Mouse (Mus musculus) MEL (cell line): ENCODE data around the gene Dtx3. TPM values are rescaled to one million over a fixed set of nuclear protein-coding genes. Genes with fewer than 3 reads are reported as not detected.
A peak's percentile ranks its signal among the peaks of the same experiment; 100 is the strongest.

Experiments used
- DNase-seq: peaks from one replicate; pipeline ENCODE4 v3.0.0; 2011; ENCODE audit warnings: low read depth, low spot score
- H3K27ac ChIP-seq: 2 replicates; pipeline ENCODE4 v1.5.1; 2012; ENCODE audit warnings: low read depth, mild to moderate bottlenecking, control low read depth, low read length, moderate library complexity; ENCODE audit not compliant: control insufficient read depth
- H3K27me3 ChIP-seq, 2 experiments: fragments of 150-350 bp in 1 of 2; sonication (generic) in 1 of 2; 2 replicates each; pipeline ENCODE4 v1.6.1; 2012; ENCODE audit warnings: low read length in 2 of 2, mild to moderate bottlenecking in 2 of 2, improper control_type of control experiment in 1 of 2, moderate library complexity in 1 of 2; ENCODE audit not compliant: insufficient read depth in 2 of 2, control insufficient read depth in 1 of 2
- H3K36me3 ChIP-seq, 2 experiments: 2 replicates each; pipeline ENCODE4 v1.6.1; 2012 to 2014; ENCODE audit warnings: low read length in 2 of 2, improper control_type of control experiment in 1 of 2, inconsistent platforms in 1 of 2, mild to moderate bottlenecking in 1 of 2; ENCODE audit not compliant: insufficient read depth in 2 of 2, control insufficient read depth in 1 of 2
- H3K4me1 ChIP-seq, 2 experiments: fragments of 150-350 bp in 1 of 2; sonication (generic) in 1 of 2; 2 replicates each; pipeline ENCODE4 v1.6.1; 2012; ENCODE audit warnings: low read length in 2 of 2, improper control_type of control experiment in 1 of 2, mild to moderate bottlenecking in 1 of 2; ENCODE audit not compliant: insufficient read depth in 2 of 2, control insufficient read depth in 1 of 2
- H3K4me3 ChIP-seq, 2 experiments: fragments of 150-350 bp in 1 of 2; sonication (generic) in 1 of 2; 2 replicates each; pipeline ENCODE4 v1.5.1; 2012; ENCODE audit warnings: low read depth in 2 of 2, low read length in 2 of 2, mild to moderate bottlenecking in 2 of 2, moderate library complexity in 2 of 2, control low read depth in 1 of 2, improper control_type of control experiment in 1 of 2; ENCODE audit not compliant: control insufficient read depth in 1 of 2, insufficient read depth in 1 of 2
- H3K79me2 ChIP-seq: 2 replicates; pipeline ENCODE4 v1.6.1; 2012; ENCODE audit warnings: mild to moderate bottlenecking, low read length, moderate library complexity; ENCODE audit not compliant: control insufficient read depth, poor library complexity, insufficient read depth
- H3K9ac ChIP-seq: 2 replicates; pipeline ENCODE4 v1.6.1; 2012; ENCODE audit warnings: low read depth, mild to moderate bottlenecking, control low read depth, low read length, moderate library complexity; ENCODE audit not compliant: control insufficient read depth, poor library complexity, severe bottlenecking
- H3K9me3 ChIP-seq: fragments of 150-350 bp; sonication (generic); replicated peaks from 2 replicates; pipeline ENCODE4 v1.6.1; 2012; ENCODE audit warnings: mild to moderate bottlenecking, low read length, improper control_type of control experiment, moderate library complexity; ENCODE audit not compliant: insufficient read depth
- CHD1 ChIP-seq: IDR thresholded peaks from 2 replicates; pipeline ENCODE4 v1.6.1; 2012; ENCODE audit warnings: low read depth, mild to moderate bottlenecking, inconsistent platforms, low read length, improper control_type of control experiment
- CHD2 ChIP-seq: IDR thresholded peaks from 2 replicates; pipeline ENCODE4 v1.6.1; 2011; ENCODE audit warnings: low read length, improper control_type of control experiment
- CTCF ChIP-seq, 3 experiments: IDR thresholded peaks in 2 of 3; conservative IDR thresholded peaks in 1 of 3; 2 replicates each; pipeline ENCODE4 v1.5.1; 2011 to 2012; ENCODE audit warnings: low read length in 3 of 3, low read depth in 2 of 3, mild to moderate bottlenecking in 2 of 3, improper control_type of control experiment in 1 of 3, inconsistent platforms in 1 of 3, mixed read lengths in 1 of 3, moderate library complexity in 1 of 3; ENCODE audit not compliant: control insufficient read depth in 1 of 3, insufficient read depth in 1 of 3, poor library complexity in 1 of 3, severe bottlenecking in 1 of 3
- ETS1 ChIP-seq: IDR thresholded peaks from 2 replicates; pipeline ENCODE4 v1.6.1; 2012; ENCODE audit warnings: low read depth, mild to moderate bottlenecking, inconsistent platforms, low read length, improper control_type of control experiment, moderate library complexity
- GATA1 ChIP-seq: IDR thresholded peaks from 2 replicates; pipeline ENCODE4 v1.6.1; 2011; ENCODE audit warnings: low read depth, low read length, improper control_type of control experiment
- HCFC1 ChIP-seq: IDR thresholded peaks from 2 replicates; pipeline ENCODE4 v1.6.1; 2012; ENCODE audit warnings: low read depth, mild to moderate bottlenecking, inconsistent platforms, low read length, improper control_type of control experiment, moderate library complexity
- MAFK ChIP-seq: IDR thresholded peaks from 2 replicates; pipeline ENCODE4 v1.6.1; 2011; ENCODE audit warnings: low read depth, mild to moderate bottlenecking, low read length, improper control_type of control experiment, borderline replicate concordance
- MAZ ChIP-seq: IDR thresholded peaks from 2 replicates; pipeline ENCODE4 v1.6.1; 2012; ENCODE audit warnings: low read depth, mild to moderate bottlenecking, inconsistent platforms, low read length, improper control_type of control experiment
- MYB ChIP-seq: IDR thresholded peaks from 2 replicates; pipeline ENCODE4 v1.6.1; 2011; ENCODE audit warnings: mild to moderate bottlenecking, low read depth, low read length, improper control_type of control experiment
- MYC ChIP-seq: IDR thresholded peaks from 2 replicates; pipeline ENCODE4 v1.6.1; 2011; ENCODE audit warnings: low read depth, mild to moderate bottlenecking, low read length, improper control_type of control experiment, moderate library complexity
- POLR2A ChIP-seq, 2 experiments: IDR thresholded peaks; 2 replicates each; pipeline ENCODE4 v1.6.1; 2011 to 2012; ENCODE audit warnings: low read length in 2 of 2, mild to moderate bottlenecking in 2 of 2, control low read depth in 1 of 2, improper control_type of control experiment in 1 of 2, low read depth in 1 of 2, moderate library complexity in 1 of 2; ENCODE audit not compliant: control insufficient read depth in 1 of 2, insufficient read depth in 1 of 2, poor library complexity in 1 of 2
- POLR2AphosphoS5 ChIP-seq: IDR thresholded peaks from 2 replicates; pipeline ENCODE4 v1.6.1; 2012; ENCODE audit warnings: low read depth, borderline replicate concordance, mild to moderate bottlenecking, inconsistent platforms, low read length, moderate library complexity, mixed read lengths
- RAD21 ChIP-seq: IDR thresholded peaks from 2 replicates; pipeline ENCODE4 v1.6.1; 2011; ENCODE audit warnings: mild to moderate bottlenecking, low read depth, low read length, improper control_type of control experiment
- SIN3A ChIP-seq: IDR thresholded peaks from 2 replicates; pipeline ENCODE4 v1.6.1; 2012; ENCODE audit warnings: low read length, improper control_type of control experiment, inconsistent platforms
- TBP ChIP-seq: IDR thresholded peaks from 2 replicates; pipeline ENCODE4 v1.8.0; 2011; ENCODE audit warnings: low read depth, low read length, improper control_type of control experiment
- USF1 ChIP-seq: IDR thresholded peaks from 2 replicates; pipeline ENCODE4 v1.6.1; 2014; ENCODE audit warnings: low read depth, mild to moderate bottlenecking, inconsistent platforms, low read length, improper control_type of control experiment, moderate library complexity
- USF2 ChIP-seq, 2 experiments: IDR thresholded peaks; 2 replicates each; pipeline ENCODE4 v1.6.1; 2011 to 2012; ENCODE audit warnings: improper control_type of control experiment in 2 of 2, low read length in 2 of 2, borderline replicate concordance in 1 of 2, inconsistent platforms in 1 of 2, low read depth in 1 of 2, mild to moderate bottlenecking in 1 of 2; ENCODE audit not compliant: insufficient read depth in 1 of 2
- ZMIZ1 ChIP-seq: IDR thresholded peaks from 2 replicates; pipeline ENCODE4 v1.6.1; 2012; ENCODE audit warnings: low read depth, mild to moderate bottlenecking, inconsistent platforms, low read length, improper control_type of control experiment, moderate library complexity
- polyA plus RNA-seq, 2 experiments: library from polyadenylated mRNA; stranded (reverse) in 1 of 2; unstranded in 1 of 2; fragments of >175 nt in 1 of 2; fragments of >200 nt in 1 of 2; gene quantifications; 2 replicates each; pipeline versions ENCODE4 v1.2.1 to v1.2.4; 2012; ENCODE audit warnings: low replicate concordance in 2 of 2, low read depth in 1 of 2; ENCODE audit not compliant: insufficient read length in 2 of 2, insufficient read depth in 1 of 2, missing spikeins in 1 of 2
- total RNA-seq: library from RNA; depleted of rRNA; stranded (reverse); fragments of 300-350 nt; gene quantifications from 2 replicates; pipeline ENCODE4 v1.2.3, GENCODE M21; 2012

Gene Dtx3
- total and polyA plus RNA-seq, 3 experiments = 30.5 to 107 TPM; not detected in 1

GRCm38 (mm10) chr10:127170002-127170401, 25.5 kb downstream of the Dtx3 start:
- peaks cover 0 to 3% of the 10 kb centered on the region in 2 experiments; a peak in 2 of 4 replicates for H3K36me3 ChIP-seq
- H3K9me3 ChIP-seq = no peaks in the 10 kb centered on the region
- H3K4me1 ChIP-seq = peaks cover 0 to 3% of the 10 kb centered on the region in 2 experiments; a peak in 1 of 4 replicates
- H3K9ac ChIP-seq = no peak overlapping the region
- no peak overlapping the region for H3K27ac ChIP-seq
- H3K4me3 ChIP-seq = no peak overlapping the region
- no peaks in the 10 kb centered on the region for H3K27me3 ChIP-seq
- peaks cover 22% of the 10 kb centered on the region for H3K79me2 ChIP-seq
- TF ChIP-seq SIN3A (no peak), CTCF (IDR thresholded peaks at IDR 0.05 in 2 of 3, conservative IDR thresholded peaks at IDR 0.05 in 1 of 3; ENCODE audit: control insufficient read depth in 1 of 3, insufficient read depth in 1 of 3, low read depth in 2 of 3, low read length in 3 of 3, poor library complexity in 1 of 3, severe bottlenecking in 1 of 3) (peak in 2 of 3 experiments; percentile 16 to 25; a peak in 2 of 6 replicates)
- no peak for DNase-seq

- H3K27me3 ChIP-seq = no peaks in the 10 kb centered on the region
- H3K27ac ChIP-seq = no peak overlapping the region
- peaks cover 0 to 13% of the 10 kb centered on the region in 2 experiments; a peak in 3 of 4 replicates for H3K4me1 ChIP-seq
- no peaks in the 10 kb centered on the region for H3K9me3 ChIP-seq
- no peak for DNase-seq
- no peak overlapping the region for H3K4me3 ChIP-seq
- H3K79me2 ChIP-seq = peaks cover 26% of the 10 kb centered on the region
- no peak for TF ChIP-seq MAFK
- TF ChIP-seq POLR2A (IDR thresholded peaks at IDR 0.05; ENCODE audit: control insufficient read depth in 1 of 2, insufficient read depth in 1 of 2, low read depth in 1 of 2, low read length in 2 of 2, poor library complexity in 1 of 2) = no peak
- TF ChIP-seq ETS1 = no peak
- no peak for TF ChIP-seq USF2 (IDR thresholded peaks at IDR 0.05; ENCODE audit: borderline replicate concordance in 1 of 2, insufficient read depth in 1 of 2, low read depth in 1 of 2, low read length in 2 of 2)
- TF ChIP-seq USF1 = no peak
- TF ChIP-seq GATA1 = no peak
- no peak for TF ChIP-seq MYB
- no peak for TF ChIP-seq CHD2
- no peak for TF ChIP-seq ZMIZ1
- TF ChIP-seq TBP = no peak
- TF ChIP-seq RAD21 = no peak
- no peak for TF ChIP-seq CHD1
- TF ChIP-seq POLR2AphosphoS5 = no peak
- no peak for TF ChIP-seq HCFC1
- TF ChIP-seq MAZ = no peak
- TF ChIP-seq MYC = no peak
- no peak overlapping the region for H3K9ac ChIP-seq
- H3K36me3 ChIP-seq = peaks cover 3 to 11% of the 10 kb centered on the region in 2 experiments; a peak in 3 of 4 replicates
Measured at GRCm38 (mm10) chr10:127167614-127168192, 27.8 kb downstream of the Dtx3 start.
